Mouse (Mus musculus): ENCODE measurements at regions not wholly inside any gene's neighbourhood (a gene's known extent, or its start where the extent isn't known, plus 50 kb on each side); places are given as distances from the start of the nearest gene placed in this dataset.
A peak's percentile ranks its signal among the peaks of the same experiment; 100 is the strongest.
"Not testable (repeated sequence)": the region's sequence is repeated elsewhere in the genome, so short reads cannot be mapped to it uniquely, and the experiment has no call there.

DNA sequence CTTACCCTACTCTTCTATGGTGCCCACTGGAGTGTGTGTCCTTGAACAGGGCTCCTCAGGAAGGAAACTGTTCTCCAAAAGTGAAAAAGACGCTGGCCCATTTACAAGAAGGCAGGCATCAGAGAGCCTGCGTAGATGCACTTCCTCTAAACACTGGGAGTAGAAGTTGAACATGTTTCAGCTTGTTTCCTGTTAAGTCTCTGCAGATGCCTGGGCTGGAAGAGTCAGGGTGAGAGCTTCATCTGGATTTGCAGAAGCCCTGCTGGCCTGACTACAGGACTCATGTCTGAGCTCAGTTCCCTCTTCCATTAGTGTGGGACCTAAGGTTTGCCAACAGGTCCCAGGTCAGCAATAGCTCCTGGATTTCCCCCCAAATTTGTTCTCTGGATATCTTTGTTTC, 54.7 kb upstream of the Nlrp1b start:
- peak in 1 of 2 experiments; percentile 21 for DNase-seq

DNA sequence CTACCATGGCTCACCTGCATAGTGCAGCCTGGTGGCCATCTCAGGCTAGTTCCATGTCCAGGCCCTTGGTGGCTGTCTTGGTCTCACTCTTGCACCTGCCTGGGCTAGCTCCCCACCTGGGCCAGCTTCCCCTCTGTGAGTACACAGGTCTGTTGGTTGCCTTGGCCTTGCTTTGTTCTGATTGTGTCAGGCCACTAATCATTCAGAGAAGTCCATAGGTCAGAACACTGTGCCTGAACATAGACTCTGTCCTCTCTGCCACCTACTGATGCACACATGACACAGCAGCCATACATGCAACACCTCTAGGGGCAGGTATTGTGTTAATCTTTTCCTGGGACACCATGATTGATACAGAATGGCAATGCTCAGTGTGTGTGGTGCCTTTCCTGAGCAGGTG, 57.7 kb upstream of the Nlrp1b start:
- not testable (repeated sequence) for DNase-seq

DNA sequence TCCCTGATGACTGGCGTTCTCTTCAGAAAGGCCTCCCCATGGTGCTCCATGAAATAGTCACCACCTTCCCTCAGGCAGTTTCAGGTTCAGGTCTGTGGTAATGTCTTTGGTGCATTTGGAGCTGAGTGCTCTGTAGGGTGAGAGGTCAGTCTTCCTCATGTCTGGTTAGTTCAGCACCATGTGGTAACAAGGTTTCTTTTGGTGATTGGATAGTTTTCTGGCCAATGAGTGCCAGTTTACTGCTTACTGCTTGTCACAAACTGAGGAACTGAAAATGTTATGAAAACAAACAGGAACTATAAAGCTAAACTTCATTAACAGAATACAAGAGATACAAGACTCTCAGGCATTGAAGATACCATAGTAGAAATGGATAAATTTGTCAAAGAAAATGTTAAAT, 59.0 kb upstream of the Nlrp1b start:
- no peak for DNase-seq

DNA sequence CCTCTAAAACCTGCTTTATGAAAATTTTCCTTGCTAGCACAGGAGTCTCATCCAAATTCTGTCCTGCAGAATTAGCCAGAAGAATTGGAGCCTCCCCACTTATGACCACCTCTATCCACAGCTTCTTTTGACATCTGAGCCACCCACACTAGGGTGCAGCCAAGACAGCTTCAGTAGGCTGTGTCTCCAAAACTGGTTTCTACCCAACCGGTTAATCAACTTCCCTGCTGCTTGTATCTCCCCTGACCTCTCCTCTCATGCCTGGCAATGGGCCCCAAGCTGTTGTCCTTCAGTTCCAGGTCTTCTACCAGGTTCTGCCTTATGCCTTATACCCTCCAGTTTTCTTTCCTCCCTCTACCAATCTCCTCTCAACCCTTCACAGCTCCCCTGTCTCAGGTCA, 68.9 kb upstream of the Nlrp1b start:
- no peak for DNase-seq

GRCm38 (mm10) chr11:71323439-71323838, 92.9 kb upstream of the Nlrp1b start:
- DNase-seq: no peak

DNA sequence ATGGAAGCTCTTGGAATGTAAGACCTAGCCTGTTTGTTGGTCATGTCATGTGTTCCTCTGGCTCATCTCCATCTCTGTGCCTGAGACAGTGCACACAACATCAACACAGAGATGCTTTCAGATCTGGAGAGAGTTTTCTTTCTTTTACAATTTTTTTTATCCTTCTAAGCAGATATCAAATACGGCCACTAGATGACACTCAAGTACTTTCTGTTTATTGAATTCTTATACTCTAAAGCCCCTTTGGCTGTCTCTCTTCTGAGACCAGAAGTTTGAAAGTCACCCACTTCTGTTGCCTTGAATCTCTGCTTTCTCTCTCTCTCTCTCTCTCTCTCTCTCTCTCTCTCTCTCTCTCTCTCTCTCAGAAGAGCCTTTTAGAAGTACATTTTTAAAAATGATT, 106.9 kb upstream of the Nlrp1b start:
- no peak for DNase-seq

- peak; percentile 3 to 4 for DNase-seq
Measured at GRCm38 (mm10) chr11:71346024-71346423, 115.5 kb upstream of the Nlrp1b start.

GRCm38 (mm10) chr11:71357089-71357488, 126.6 kb upstream of the Nlrp1b start:
- DNase-seq: no peak

DNA sequence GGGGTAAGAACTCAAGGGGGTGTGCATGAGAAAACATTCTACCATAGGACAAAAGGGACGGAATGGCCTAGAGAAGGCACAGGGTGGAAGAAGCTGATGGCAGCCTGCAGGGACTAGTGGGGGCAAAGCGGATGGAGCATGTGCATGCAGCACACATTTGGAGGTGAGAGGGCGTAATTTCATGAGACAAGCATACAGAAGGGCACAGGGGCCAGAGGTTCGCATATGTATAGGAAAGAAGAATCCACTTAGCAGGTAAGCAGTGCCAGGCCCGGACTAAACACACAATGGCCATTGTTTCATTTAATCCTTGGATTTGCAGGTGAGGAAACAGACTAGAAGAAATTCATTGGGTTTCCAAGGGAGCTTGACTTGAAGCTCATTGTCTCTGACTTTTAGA, 130.3 kb upstream of the Nlrp1b start:
- no peak for DNase-seq

DNA sequence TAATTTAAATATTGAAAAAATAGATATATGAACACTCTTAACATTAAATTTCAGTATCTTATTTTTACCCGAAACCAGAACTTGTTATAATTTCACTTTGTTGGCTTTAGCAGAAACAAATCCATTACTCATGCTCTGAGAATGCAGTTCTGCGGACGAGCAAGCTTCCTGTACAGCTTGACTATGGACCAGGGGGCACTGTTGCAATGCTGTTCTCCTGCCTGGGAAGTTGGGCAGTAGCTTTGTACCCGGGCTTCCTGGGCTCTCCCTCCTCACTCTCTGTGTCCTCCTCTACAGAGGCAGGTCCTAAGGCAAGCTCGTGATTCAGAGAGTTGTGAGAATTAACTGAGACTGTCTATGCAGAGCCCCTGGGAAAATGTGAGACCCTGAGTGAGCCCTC, 141.3 kb upstream of the Nlrp1b start:
- no peak for DNase-seq

GRCm38 (mm10) chr11:71375132-71375531, 144.6 kb upstream of the Nlrp1b start:
- no peak for DNase-seq

GRCm38 (mm10) chr11:71388411-71388810, 157.9 kb upstream of the Nlrp1b start:
- DNase-seq: no peak

- no peak for DNase-seq
Measured at GRCm38 (mm10) chr11:71389659-71390058, 159.1 kb upstream of the Nlrp1b start.

DNA sequence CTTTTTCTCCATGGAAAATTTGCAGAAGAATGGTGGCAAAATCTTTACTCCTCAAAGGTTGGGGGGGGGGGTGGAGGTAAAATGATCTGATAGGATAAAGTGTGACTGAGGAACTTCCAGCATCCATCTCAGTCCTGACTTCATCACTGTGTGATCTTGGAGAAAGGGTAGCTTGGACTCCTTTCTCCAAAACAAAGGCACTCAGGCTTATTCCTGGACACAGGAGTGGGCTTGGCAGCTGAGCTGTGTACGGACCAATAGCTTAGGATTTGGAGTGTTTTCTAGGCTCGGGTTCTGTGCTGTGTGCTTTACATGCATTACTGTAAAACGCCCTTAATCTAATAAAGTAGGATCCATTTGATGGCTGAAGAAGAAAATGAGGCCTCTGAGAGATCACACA, 159.6 kb upstream of the Nlrp1b start:
- DNase-seq: no peak

- DNase-seq: no peak
Measured at GRCm38 (mm10) chr11:71390616-71391015, 160.1 kb upstream of the Nlrp1b start.

DNA sequence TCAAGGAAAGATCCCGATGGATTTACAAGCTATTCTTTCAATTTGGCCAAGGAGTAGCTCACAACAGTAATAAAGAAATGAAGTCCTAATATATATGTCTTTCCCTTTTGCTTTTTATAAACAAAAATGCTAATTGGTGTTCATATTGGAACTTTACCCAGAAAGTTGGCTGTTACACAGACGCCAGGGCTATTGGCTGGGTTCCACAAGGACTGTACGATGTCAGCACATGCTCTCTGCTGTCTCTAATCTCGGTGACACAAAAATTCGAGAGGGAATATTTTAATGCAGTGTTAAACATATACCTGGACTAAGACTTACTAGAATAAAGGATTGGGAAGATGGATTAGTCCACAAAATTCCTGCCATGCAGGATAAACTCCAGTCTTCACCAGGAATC, 162.9 kb upstream of the Nlrp1b start:
- DNase-seq: no peak

GRCm38 (mm10) chr11:71395023-71395422, 164.5 kb upstream of the Nlrp1b start:
- DNase-seq: no peak

- no peak for DNase-seq
Measured at GRCm38 (mm10) chr11:71395631-71396030, 165.1 kb upstream of the Nlrp1b start.

- DNase-seq: no peak
Measured at GRCm38 (mm10) chr11:71400351-71400750, 169.8 kb upstream of the Nlrp1b start.

- DNase-seq: no peak
Measured at GRCm38 (mm10) chr11:71401411-71402276, 171.1 kb upstream of the Nlrp1b start.

GRCm38 (mm10) chr11:71404361-71404760, 173.8 kb upstream of the Nlrp1b start:
- DNase-seq: no peak

DNA sequence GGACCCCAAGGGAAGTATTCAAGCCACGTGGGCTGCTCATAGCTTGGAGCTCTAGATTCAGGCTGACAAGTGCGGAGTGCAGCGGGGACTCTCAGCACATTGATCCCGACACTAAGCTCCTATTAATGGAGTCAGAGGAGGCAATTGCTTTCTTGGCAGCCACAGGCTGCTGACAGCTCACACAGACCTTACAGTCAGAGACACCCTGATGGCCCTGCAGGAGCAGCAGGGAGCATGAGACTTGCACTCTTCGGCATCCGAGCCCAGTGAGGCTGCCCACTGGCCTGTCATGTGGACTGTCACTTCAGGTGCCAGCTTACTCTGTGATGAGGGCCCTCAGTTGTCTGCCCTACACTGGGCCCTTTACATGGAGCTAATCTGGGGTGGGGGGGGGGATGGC, 176.5 kb upstream of the Nlrp1b start:
- no peak for DNase-seq

GRCm38 (mm10) chr11:71409211-71409765, 178.8 kb upstream of the Nlrp1b start:
- DNase-seq: no peak

- no peak for DNase-seq
Measured at GRCm38 (mm10) chr11:71410582-71410981, 180.0 kb upstream of the Nlrp1b start.
